Mouse (Mus musculus) limb, embryonic 10.5 days (tissue): ENCODE data around the gene Akt3. TPM values are rescaled to one million over a fixed set of nuclear protein-coding genes. Genes with fewer than 3 reads are reported as not detected.

Source experiments
- DNase-seq: peaks from one replicate; pipeline ENCODE4 v3.0.0-alpha.2; 2017; ENCODE audit warnings: low spot score
- H3K27ac ChIP-seq: fragments of 300-500 bp; sonication (generic); 2 replicates; pipeline ENCODE4 v1.5.1; 2016; ENCODE audit warnings: mild to moderate bottlenecking
- H3K27me3 ChIP-seq: fragments of 300-500 bp; sonication (generic); 2 replicates; pipeline ENCODE4 v1.6.1; 2016; ENCODE audit warnings: low read depth, mild to moderate bottlenecking; ENCODE audit not compliant: poor library complexity, severe bottlenecking
- H3K36me3 ChIP-seq: fragments of 300-500 bp; sonication (generic); 2 replicates; pipeline ENCODE4 v1.6.1; 2016; ENCODE audit warnings: mild to moderate bottlenecking, moderate library complexity
- H3K4me1 ChIP-seq: fragments of 300-500 bp; sonication (generic); 2 replicates; pipeline ENCODE4 v1.6.1; 2016
- H3K4me3 ChIP-seq: fragments of 300-500 bp; sonication (generic); 2 replicates; pipeline ENCODE4 v1.5.1; 2016; ENCODE audit warnings: mild to moderate bottlenecking, moderate library complexity
- H3K9me3 ChIP-seq: fragments of 300-500 bp; sonication (generic); replicated peaks from 2 replicates; pipeline ENCODE4 v1.6.1; 2016; ENCODE audit warnings: mild to moderate bottlenecking
- WGBS: fragments of 180-500 bp; shearing (Covaris S2); methylation state at CpG from one replicate; pipeline ENCODE4 v1.1.7; 2016; 5-methylcytosine and 5-hydroxymethylcytosine counted together
- polyA plus RNA-seq: library from polyadenylated mRNA; unstranded; fragments of >200 nt; fragmentation: Nextera tagmentation; extraction: Ambion mirVana; gene quantifications from 2 replicates; pipeline ENCODE4 v1.2.1, GENCODE M21; 2016

Gene Akt3
- polyA plus RNA-seq, 1 experiment from 2014 or later, result 7.1 TPM

DNA sequence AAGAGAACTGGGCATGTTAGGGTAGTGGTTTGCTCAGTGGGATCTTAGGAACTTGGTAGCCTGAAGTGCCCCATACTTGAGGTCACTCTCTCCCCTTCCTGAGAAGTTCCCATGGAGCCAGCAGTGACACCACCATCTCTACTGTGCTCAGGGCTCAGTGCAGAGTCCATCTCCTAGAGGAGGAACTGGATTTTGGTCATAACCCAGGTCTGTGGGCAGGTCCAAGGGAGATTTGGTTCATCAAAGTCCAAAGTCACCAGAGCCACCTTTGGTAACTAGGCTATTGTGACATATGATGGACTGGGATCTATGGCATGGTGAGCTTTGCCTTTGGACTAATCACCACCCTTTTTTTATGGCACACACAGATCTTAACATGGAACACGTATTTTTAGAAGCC is 244.7 kb downstream of the Akt3 start:
- Histone ChIP-seq H3K9me3 (no peaks in the 10 kb centered on the region), H3K4me3 (no peak overlapping the region), H3K27me3 (no peaks in the 10 kb centered on the region), H3K36me3 (no peaks in the 10 kb centered on the region), H3K4me1 (peaks cover 35% of the 10 kb centered on the region), H3K27ac (no peak overlapping the region)
- no peak for DNase-seq
- WGBS, result 93% methylated on average over 1 of the region's 1 CpGs

DNA sequence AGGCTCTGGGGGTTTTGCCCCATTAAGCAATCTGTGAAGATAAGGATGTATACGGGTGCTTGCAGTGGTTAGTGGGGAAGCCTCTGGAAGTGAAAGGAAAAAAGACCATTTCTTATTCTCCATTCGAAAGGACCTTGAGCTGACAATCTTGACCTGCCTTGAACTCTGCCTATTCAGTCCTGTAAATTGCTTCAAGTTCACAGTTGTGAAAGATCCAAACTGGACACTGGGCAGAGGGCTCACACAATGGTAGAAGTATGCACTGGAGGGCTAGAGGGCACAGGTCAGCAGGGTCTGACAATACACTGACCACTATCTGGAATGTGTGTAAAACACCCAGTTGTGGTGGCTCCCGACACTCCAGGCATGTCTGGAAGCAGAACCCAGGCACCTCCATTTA is 245.2 kb downstream of the Akt3 start:
- Histone ChIP-seq H3K4me3 (no peak overlapping the region), H3K4me1 (peaks cover 35% of the 10 kb centered on the region), H3K27me3 (no peaks in the 10 kb centered on the region), H3K36me3 (no peaks in the 10 kb centered on the region), H3K27ac (no peak overlapping the region), H3K9me3 (no peaks in the 10 kb centered on the region)
- 83% methylated on average over 3 of the region's 3 CpGs for WGBS
- DNase-seq, result peak; percentile 18

DNA sequence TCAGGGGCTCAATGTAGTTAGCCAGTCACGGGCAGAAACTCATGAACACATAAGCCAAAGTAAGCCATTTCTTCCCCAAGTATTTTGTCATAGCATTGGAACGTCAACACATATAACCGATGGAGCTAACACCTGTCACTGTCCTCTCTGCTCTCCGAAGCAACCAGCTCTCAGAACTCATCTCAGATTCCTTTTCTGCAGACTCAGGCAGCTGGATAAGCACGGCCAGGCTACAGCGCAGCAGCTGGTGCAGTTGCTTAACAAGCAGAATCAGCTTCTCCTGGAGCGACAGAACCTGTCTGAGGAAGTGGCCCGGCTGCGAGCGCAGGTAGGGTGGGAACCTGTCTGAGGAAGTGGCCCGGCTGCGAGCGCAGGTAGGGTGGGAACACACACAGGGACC is 246.3 kb downstream of the Akt3 start:
- Histone ChIP-seq H3K4me3 (no peak overlapping the region), H3K36me3 (no peaks in the 10 kb centered on the region), H3K9me3 (no peaks in the 10 kb centered on the region), H3K27me3 (no peaks in the 10 kb centered on the region), H3K4me1 (peaks cover 35% of the 10 kb centered on the region), H3K27ac (no peak overlapping the region)
- DNase-seq, result no peak
- WGBS, result 89% methylated on average over 13 of the region's 13 CpGs

GRCm38 (mm10) chr1:177010607-177011302 is 247.2 kb downstream of the Akt3 start:
- peaks cover 35% of the 10 kb centered on the region for H3K4me1 ChIP-seq
- 36% methylated on average over 6 of the region's 6 CpGs for WGBS
- no peak overlapping the region for H3K4me3 ChIP-seq
- peak overlapping the region; percentile 14; the same call in 1 of the 2 replicates for H3K27ac ChIP-seq
- no peaks in the 10 kb centered on the region for H3K27me3 ChIP-seq
- H3K36me3 ChIP-seq, result no peaks in the 10 kb centered on the region
- no peaks in the 10 kb centered on the region for H3K9me3 ChIP-seq
- no peak for DNase-seq

- H3K27ac ChIP-seq, result peak overlapping the region; percentile 14; the same call in 1 of the 2 replicates
- H3K4me1 ChIP-seq, result peaks cover 35% of the 10 kb centered on the region
- no peaks in the 10 kb centered on the region for H3K27me3 ChIP-seq
- no peak overlapping the region for H3K4me3 ChIP-seq
- H3K9me3 ChIP-seq, result no peaks in the 10 kb centered on the region
- H3K36me3 ChIP-seq, result no peaks in the 10 kb centered on the region
- no peak for DNase-seq
- 59% methylated on average over 3 of the region's 3 CpGs for WGBS
Measured at GRCm38 (mm10) chr1:177010041-177010440, 248.0 kb downstream of the Akt3 start.

DNA sequence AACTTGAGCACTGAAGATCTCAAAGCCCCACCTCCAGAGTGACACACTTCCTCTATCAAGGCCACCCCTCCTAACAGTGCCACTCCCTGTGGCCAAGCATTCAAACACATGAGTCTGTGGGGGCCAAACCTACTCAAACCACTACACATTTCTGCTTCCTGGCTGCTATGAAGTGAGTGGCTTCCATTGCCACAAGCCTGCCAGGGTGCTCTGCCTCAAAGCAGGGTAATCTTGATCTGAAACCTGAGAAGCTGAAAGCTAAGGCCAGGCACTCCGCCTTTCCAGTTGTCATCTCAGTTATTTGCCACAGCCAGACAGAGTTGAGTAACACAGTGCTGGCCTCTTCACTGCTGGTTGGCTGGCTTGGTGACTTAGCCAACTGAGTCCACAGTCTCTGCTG is 249.2 kb downstream of the Akt3 start:
- WGBS, result 13% methylated on average over 1 of the region's 1 CpGs
- peaks cover 27% of the 10 kb centered on the region for H3K4me1 ChIP-seq

GRCm38 (mm10) chr1:177007405-177007804 is 250.6 kb downstream of the Akt3 start:
- no peak for DNase-seq
- H3K27ac ChIP-seq, result no peak overlapping the region
- H3K9me3 ChIP-seq, result no peaks in the 10 kb centered on the region
- 89% methylated on average over 3 of the region's 3 CpGs for WGBS
- no peaks in the 10 kb centered on the region for H3K36me3 ChIP-seq
- H3K27me3 ChIP-seq, result no peaks in the 10 kb centered on the region
- peaks cover 27% of the 10 kb centered on the region for H3K4me1 ChIP-seq
- no peak overlapping the region for H3K4me3 ChIP-seq

More for the DNA sequence above, 249.2 kb downstream of the Akt3 start:
- Histone ChIP-seq H3K36me3 (no peaks in the 10 kb centered on the region), H3K9me3 (no peaks in the 10 kb centered on the region), H3K27me3 (no peaks in the 10 kb centered on the region), H3K27ac (no peak overlapping the region), H3K4me3 (no peak overlapping the region)
- DNase-seq, result no peak

- Histone ChIP-seq H3K4me1 (peaks cover 12% of the 10 kb centered on the region), H3K27ac (no peak overlapping the region), H3K4me3 (no peak overlapping the region), H3K27me3 (peaks cover 6% of the 10 kb centered on the region), H3K9me3 (no peaks in the 10 kb centered on the region), H3K36me3 (no peaks in the 10 kb centered on the region)
- 79% methylated on average over 4 of the region's 4 CpGs for WGBS
- no peak for DNase-seq
Measured at GRCm38 (mm10) chr1:177004041-177004741, 253.8 kb downstream of the Akt3 start.

DNA sequence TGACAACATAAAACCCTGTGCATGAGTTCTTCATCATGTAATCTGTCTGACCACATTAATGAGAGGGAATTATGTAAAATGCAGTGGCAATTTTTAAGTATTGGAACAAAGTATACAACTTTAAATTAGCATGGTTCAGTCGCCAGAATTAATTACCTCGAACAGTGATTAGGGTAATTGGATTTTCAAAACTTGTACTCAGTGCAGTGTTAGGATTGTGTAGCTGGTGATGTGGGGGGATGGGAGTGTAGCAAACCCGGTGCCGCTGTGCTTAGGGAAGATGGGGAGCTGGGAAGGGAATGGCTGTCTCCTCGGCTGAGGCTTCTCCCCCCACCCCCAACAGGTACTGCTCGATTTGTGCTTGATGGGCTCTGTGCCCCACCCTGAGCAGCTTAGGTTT is 255.1 kb downstream of the Akt3 start:
- H3K4me1 ChIP-seq, result peaks cover 18% of the 10 kb centered on the region
- WGBS, result 71% methylated on average over 6 of the region's 6 CpGs
- H3K27me3 ChIP-seq, result peaks cover 10% of the 10 kb centered on the region
- H3K27ac ChIP-seq, result no peak overlapping the region
- no peaks in the 10 kb centered on the region for H3K36me3 ChIP-seq
- H3K9me3 ChIP-seq, result no peaks in the 10 kb centered on the region
- DNase-seq, result no peak
- H3K4me3 ChIP-seq, result no peak overlapping the region

DNA sequence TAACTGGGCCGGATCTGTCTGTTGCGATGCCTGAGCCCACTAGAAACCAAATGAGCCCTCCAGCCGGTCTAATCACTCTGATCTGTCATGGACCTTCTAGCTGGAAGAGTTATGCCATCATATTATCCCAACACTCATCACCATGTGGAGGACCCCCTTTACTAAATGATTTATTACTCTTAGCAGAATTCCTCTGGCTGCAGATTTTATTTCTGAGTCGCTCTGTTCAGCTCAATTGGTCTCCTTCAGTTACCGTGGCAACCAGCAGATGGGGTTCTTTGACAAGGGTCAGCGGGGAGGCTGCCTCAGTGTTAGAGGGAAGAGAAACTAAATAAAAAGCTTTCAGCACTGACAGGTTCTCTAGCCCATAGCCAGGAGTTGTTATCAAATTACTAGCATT is 259.0 kb downstream of the Akt3 start:
- DNase-seq, result peak; percentile 58
- no peaks in the 10 kb centered on the region for H3K36me3 ChIP-seq
- H3K9me3 ChIP-seq, result no peaks in the 10 kb centered on the region
- peaks cover 21% of the 10 kb centered on the region for H3K27me3 ChIP-seq
- no peak overlapping the region for H3K27ac ChIP-seq
- no peak overlapping the region for H3K4me3 ChIP-seq
- 24% methylated on average over 6 of the region's 6 CpGs for WGBS
- peaks cover 47% of the 10 kb centered on the region for H3K4me1 ChIP-seq

DNA sequence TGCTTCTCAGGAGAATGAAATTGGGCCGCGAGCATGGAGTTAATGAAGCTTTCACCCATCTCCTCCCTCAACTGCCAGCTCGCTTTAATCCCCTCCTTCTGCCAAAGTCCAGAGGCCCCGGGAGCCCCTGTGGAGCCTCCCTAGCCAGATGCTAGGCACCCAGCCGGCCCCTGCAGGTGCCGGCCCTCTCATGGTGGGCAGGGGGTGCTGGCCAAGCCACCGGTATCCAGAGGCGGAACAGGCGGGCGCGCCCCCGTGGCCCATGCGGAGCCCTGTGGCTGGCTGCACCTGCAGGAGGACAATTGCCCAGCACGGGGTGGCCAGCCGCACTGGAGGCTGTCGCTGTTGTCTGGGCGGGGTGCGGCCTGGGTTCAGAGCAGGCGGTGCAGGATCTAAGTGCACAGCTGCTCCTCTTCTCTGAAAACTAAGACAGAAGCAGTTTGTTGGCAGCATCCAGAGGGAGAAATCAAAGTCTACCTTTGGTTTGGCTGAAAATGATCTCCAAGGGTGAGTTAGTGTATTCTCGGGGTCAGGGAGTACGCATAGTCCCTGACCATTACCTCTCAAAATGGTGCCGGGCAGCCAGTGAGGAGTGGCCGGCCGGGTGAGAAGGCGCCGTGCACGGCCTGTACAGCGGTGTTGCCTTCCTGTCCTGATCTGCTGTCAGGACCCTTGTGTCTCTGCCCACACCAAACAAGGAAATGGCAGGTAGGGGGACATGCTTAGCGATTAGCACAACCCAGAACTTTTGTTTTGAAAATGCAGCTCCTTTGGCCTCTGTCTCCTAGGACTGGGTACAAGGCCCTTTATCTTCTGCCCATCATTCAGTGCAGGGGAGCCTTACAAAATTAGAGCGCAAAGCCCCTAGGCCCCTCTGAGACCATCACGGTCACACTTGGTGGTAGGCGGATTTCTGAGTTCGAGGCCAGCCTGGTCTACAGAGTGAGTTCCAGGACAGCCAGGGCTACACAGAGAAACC is 260.0 kb downstream of the Akt3 start:
- H3K27ac ChIP-seq, result 0 out of 2 replicates have a peak overlapping the region, but pooled peaks have one; percentile 53
- WGBS, result 39% methylated on average over 33 of the region's 33 CpGs
- H3K36me3 ChIP-seq, result no peaks in the 10 kb centered on the region
- peaks cover 21% of the 10 kb centered on the region for H3K27me3 ChIP-seq
- peak; percentile 57 for DNase-seq
- H3K9me3 ChIP-seq, result no peaks in the 10 kb centered on the region
- H3K4me3 ChIP-seq, result peak overlapping the region; percentile 26
- peaks cover 55% of the 10 kb centered on the region for H3K4me1 ChIP-seq

DNA sequence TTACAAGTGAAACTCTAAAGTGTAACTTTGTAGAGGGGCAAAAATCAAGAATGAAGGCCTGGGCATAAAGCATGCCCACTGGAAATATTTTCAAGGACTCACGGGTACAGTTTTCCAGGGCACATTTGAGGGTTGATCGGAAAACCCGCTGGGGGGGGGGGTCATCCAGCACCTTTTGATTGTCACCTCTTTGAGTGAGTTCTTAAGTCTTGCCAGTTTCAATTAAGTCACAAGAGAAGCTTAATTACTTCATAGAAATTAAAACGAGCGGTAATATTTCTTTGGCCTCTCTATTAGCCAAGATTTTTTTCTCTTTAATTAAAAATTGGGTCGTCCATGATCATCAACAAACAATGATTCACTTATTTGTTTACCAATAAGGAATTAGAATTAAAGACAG is 260.7 kb downstream of the Akt3 start:
- Histone ChIP-seq H3K9me3 (no peaks in the 10 kb centered on the region), H3K36me3 (no peaks in the 10 kb centered on the region), H3K27ac (peak overlapping the region; percentile 56; the same call in 1 of the 2 replicates), H3K27me3 (peaks cover 21% of the 10 kb centered on the region), H3K4me1 (peaks cover 55% of the 10 kb centered on the region), H3K4me3 (no peak overlapping the region)
- no peak for DNase-seq
- WGBS, result 52% methylated on average over 6 of the region's 6 CpGs
